Mouse (Mus musculus) lung, adult 18-20 months (tissue): ENCODE data around the gene Rpl35a.
"Not testable (repeated sequence)": the region's sequence is repeated elsewhere in the genome, so short reads cannot be mapped to it uniquely, and the experiment has no call there.

Experiments
- DNase-seq, 2 experiments: peaks; one replicate each; pipeline ENCODE4 v3.0.0; 2022; ENCODE audit warnings: mixed read lengths in 2 of 2

The Rpl35a gene

DNA sequence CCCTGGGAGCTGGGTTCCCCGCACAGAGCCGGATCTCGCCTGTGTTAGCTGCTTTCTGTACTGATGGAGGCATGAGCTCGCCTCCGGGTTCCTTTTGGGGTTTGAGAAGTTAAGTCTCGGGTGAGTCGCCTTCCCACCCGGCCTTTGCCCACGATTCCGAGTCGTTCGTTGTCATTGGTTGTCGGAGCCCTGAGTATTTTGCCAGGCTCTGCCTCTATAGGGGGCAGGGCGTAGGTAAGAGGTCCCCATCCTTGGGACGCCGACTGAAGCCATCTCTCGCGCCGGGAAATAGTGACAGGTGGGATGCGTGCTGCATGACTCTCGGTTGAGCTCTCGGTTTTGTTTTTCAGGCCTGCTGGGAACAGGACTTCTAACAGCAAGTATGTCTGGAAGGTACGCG, 533 bp downstream of the Rpl35a start:
- DNase-seq: no peak

- no peak for DNase-seq
Measured at GRCm38 (mm10) chr16:33058033-33058432, 1.8 kb downstream of the Rpl35a start.

- not testable (repeated sequence) for DNase-seq
Measured at GRCm38 (mm10) chr16:33058656-33059055, 2.4 kb downstream of the Rpl35a start.

GRCm38 (mm10) chr16:33059471-33059870, 3.2 kb downstream of the Rpl35a start:
- DNase-seq: no peak

- DNase-seq: no peak
Measured at GRCm38 (mm10) chr16:33060926-33061325, 4.7 kb downstream of the Rpl35a start.

- DNase-seq: no peak
Measured at GRCm38 (mm10) chr16:33061400-33061799, 5.1 kb downstream of the Rpl35a start.

GRCm38 (mm10) chr16:33062024-33062681, 5.9 kb downstream of the Rpl35a start, which contains the start of gene Lmln:
Gene Lmln (plus strand): TSS chr16:33062521.
- peak; percentile 90 to 92 for DNase-seq

DNA sequence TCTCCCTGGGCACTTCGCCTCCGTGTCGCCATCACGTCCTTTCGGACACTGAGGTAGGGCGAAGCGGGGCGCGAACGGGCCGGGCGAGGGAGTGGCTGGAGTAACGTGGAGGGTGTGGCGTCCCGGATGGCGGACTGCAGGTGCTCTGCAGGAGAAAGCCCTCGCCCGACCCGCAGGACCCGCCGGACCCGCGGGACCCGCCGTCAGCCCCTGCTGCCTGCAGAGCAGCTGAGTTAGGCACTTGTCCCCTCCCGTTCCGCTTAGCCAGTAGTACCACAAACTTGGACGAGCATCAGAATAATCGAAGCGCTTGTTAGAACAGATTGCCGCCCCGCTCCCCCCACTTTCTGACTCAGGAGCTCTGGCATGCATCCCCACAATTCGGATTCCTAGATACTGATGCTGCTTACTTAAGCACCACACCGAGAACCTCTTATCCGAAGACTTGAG, 6.5 kb downstream of the Rpl35a start:
- DNase-seq: peak; percentile 54 to 73

- DNase-seq: no peak
Measured at GRCm38 (mm10) chr16:33063267-33063666, 7.0 kb downstream of the Rpl35a start.

DNA sequence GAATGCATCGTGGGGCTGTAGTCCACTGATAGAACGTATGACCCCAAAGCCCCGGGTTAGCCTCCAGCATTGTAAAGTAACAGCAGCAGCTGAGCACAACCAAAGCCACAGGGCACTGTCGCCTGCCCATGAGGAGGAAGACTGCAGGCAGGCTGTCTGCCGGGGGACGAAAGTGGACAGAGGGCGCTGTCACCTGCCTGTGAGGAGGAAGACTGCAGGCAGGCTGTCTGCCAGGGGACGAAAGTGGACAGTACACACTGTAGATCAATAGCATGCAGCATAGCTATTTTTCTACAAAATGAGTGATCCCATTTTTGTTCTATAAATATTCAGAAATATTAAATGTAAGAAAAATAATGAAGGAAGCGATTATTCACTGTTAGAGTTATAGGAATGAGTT, 8.4 kb downstream of the Rpl35a start:
- DNase-seq: no peak

DNA sequence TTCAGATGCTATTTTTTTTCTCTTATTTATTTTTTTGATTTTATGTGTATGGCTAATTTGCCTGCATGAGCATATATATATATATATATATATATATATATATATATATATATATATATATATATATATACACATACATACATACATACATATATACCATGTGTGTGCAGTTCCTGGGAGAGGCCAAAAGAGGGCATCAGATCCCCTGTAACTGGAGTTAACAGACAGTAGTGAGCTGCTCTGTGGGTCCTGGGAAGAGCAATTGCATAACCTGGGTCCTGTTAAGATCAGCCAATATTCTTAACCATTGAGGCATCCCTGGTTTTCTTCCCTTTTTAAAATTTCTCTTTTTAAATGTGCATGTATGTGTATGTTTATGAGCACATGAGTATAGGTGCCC, 14.7 kb downstream of the Rpl35a start:
- no peak for DNase-seq

DNA sequence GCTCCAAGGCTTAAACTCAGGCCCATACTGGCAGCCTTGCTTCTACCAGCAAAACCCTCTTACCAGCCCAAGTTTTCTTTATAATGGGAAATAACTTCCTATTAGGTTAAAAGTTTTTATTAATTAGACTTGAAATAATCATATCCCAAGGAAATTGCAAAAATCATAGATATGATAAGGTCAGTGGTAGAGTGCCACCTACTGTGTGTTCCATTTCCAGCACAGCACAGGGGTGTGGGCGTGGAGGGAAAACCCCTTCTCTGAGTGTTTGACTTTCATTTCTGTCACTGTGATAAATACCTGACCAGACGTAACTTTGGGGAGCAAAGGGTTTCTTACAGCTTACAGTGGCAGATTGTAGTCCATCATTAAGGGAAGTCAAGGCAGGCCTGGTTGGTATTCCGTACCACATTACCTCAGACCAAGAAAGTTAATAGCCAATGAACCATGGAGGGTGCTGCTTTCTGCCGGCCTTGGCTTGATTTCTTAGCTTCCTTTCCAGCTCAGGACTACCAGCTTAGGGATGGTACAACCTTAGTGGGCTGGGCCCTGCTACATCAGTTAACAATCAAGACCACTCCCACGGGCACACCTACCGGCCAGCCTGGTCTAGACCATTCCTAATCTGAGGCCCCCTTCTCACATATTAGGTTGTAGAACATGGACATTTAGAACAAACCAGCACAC, 16.8 kb downstream of the Rpl35a start:
- no peak for DNase-seq

DNA sequence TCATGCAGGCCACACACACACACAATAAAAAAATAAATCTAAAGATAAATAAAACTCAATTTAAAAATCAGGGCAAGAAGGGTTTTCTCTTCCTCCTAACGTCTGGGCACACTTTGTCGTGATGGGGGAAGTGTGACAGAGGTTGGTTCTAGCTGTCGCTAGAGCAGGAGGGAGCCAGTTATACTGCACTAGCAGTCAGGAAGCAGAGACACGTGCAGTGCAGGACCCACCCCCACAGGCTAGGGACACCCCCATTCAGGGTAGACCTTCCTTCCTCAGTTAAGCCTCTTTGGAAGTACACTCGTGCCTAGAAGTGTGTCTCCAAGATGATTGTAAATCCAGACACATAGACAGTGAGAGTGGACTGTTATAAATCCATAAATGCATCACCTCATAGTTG, 18.7 kb downstream of the Rpl35a start:
- DNase-seq: no peak

DNA sequence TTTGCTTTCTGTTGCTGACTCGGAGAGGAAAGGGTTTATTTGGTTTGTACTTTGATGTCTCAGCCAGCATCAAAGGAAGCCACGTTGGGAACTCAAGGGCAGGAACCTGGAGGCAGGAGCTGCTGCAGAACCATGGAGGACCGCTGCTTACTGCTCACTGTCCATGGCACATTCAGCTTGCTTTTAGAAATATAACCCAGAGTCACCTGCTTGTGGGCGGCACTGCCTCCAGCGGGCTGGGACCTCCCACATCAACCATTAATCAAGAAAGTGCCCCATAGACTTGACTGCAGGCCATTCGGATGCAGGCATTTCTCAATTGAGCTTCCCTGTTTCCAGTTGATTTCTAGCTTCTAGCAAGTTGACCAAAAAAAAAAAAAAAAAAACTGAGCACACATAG, 19.8 kb downstream of the Rpl35a start:
- no peak for DNase-seq

- DNase-seq: no peak
Measured at GRCm38 (mm10) chr16:33077069-33077627, 20.9 kb downstream of the Rpl35a start.

- DNase-seq: no peak
Measured at GRCm38 (mm10) chr16:33080063-33080462, 23.8 kb downstream of the Rpl35a start.

DNA sequence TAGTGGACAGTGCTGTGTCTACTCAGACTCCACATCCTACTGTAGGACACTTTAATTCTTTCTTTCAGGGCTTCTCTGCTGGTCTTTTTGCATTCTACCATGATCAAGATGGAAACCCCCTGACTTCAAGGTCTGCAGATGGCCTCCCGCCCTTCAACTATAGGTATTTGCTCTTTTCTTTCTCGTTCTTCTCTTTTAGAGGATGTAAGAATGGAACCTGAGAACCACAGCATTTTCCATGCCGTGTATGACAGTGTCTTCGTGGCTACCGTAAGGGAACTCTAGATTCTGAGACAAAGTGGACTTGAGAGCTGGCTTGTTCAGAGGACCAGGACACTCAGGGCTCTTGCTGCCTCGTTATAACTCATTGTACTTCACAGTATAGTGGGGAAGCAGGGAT, 26.7 kb downstream of the Rpl35a start:
- DNase-seq: no peak

GRCm38 (mm10) chr16:33083996-33084395, 27.7 kb downstream of the Rpl35a start:
- DNase-seq: no peak

GRCm38 (mm10) chr16:33085666-33086065, 29.4 kb downstream of the Rpl35a start:
- no peak for DNase-seq
